Mouse (Mus musculus) liver, postnatal 0 days (tissue): ENCODE measurements around the gene Ppm1a. TPM values are rescaled to one million over a fixed set of nuclear protein-coding genes. Genes with fewer than 3 reads are reported as not detected.

Experiments
- ATAC-seq: fragments of 200-750 bp; cut with Nextera tagmentation; 2 replicates; pipeline ENCODE4 v1.8.0; 2017; ENCODE audit warnings: mild to moderate bottlenecking, moderate library complexity
- DNase-seq: peaks from one replicate; pipeline ENCODE4 v3.0.0-alpha.2; 2016
- H3K27ac ChIP-seq: fragments of 300-500 bp; sonication (generic); 2 replicates; pipeline ENCODE4 v1.5.1; 2014; ENCODE audit warnings: antibody characterized with exemption, moderate library complexity, mild to moderate bottlenecking, low read depth
- H3K27me3 ChIP-seq: fragments of 300-500 bp; sonication (generic); 2 replicates; pipeline ENCODE4 v1.6.1; 2014; ENCODE audit warnings: low read length, control low read depth, mixed read lengths; ENCODE audit not compliant: insufficient read depth
- H3K36me3 ChIP-seq: fragments of 300-500 bp; sonication (generic); replicated peaks from 2 replicates; pipeline ENCODE4 v1.6.1; 2014; ENCODE audit warnings: mild to moderate bottlenecking, control low read depth, low read length, moderate library complexity, mixed read lengths; ENCODE audit not compliant: insufficient read depth
- H3K4me1 ChIP-seq: fragments of 300-500 bp; sonication (generic); 2 replicates; pipeline ENCODE4 v1.6.1; 2014; ENCODE audit warnings: antibody characterized with exemption, mild to moderate bottlenecking, control low read depth; ENCODE audit not compliant: insufficient read depth
- H3K4me2 ChIP-seq: fragments of 300-500 bp; sonication (generic); 2 replicates; pipeline ENCODE4 v1.6.1; 2014; ENCODE audit warnings: low read depth, mild to moderate bottlenecking, low read length, moderate library complexity, mixed read lengths
- H3K4me3 ChIP-seq: fragments of 300-500 bp; sonication (generic); 2 replicates; pipeline ENCODE4 v1.5.1; 2014; ENCODE audit warnings: low read depth, low read length
- H3K9ac ChIP-seq: fragments of 300-500 bp; sonication (generic); replicated peaks from 2 replicates; pipeline ENCODE4 v1.6.1; 2014; ENCODE audit warnings: mild to moderate bottlenecking, moderate library complexity
- H3K9me3 ChIP-seq: fragments of 300-500 bp; sonication (generic); 2 replicates; pipeline ENCODE4 v1.6.1; 2016; ENCODE audit warnings: mild to moderate bottlenecking, control low read depth, low read length, mixed read lengths
- CTCF ChIP-seq: sonication (generic); IDR thresholded peaks from 2 replicates; pipeline ENCODE4 v1.5.1; 2016; ENCODE audit warnings: antibody characterized with exemption, low read depth
- EP300 ChIP-seq: IDR thresholded peaks from 2 replicates; pipeline ENCODE4 v1.6.1; 2016; ENCODE audit warnings: antibody characterized with exemption, low read depth, mild to moderate bottlenecking
- WGBS: fragments of 180-500 bp; shearing (Covaris S2); extraction: QIAGEN DNeasy Blood & Tissue Kit; methylation state at CpG from one replicate; pipeline ENCODE4 v1.1.7; 2014; ENCODE audit not compliant: insufficient replicate concordance; 5-methylcytosine and 5-hydroxymethylcytosine counted together
- polyA plus RNA-seq: library from polyadenylated mRNA; unstranded; fragments of >200 nt; fragmentation: Nextera tagmentation; extraction: Ambion mirVana; gene quantifications from 2 replicates; pipeline ENCODE4 v1.2.1, GENCODE M21; 2015

Ppm1a gene
- polyA plus RNA-seq, 1 experiment from 2014 or later: 36.1 TPM

DNA sequence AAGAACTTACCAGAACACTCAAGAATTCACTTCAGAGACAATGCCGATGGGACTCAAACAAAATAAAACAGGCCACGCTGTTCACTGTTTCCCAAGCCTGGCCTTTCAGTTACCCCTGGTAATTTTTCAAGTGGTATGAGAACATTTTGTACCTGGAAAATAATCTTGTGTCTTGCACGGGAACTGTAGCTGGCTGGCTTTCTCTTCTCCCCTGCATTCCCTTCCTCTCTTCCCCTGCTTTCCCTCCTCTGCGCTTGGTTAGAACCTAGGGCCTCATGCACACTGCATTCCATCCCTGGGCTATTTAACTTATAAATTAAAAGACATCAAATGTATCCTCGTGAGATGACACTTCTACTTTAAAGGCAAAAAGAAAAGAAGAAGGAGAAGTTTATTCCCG is 64.3 kb downstream of the Ppm1a start:
- DNase-seq: no peak
- WGBS: 40% methylated on average over 6 of the region's 6 CpGs
- no peaks in the 10 kb centered on the region for H3K9me3 ChIP-seq
- no peak overlapping the region for H3K27ac ChIP-seq
- no peak for TF ChIP-seq EP300
- no peak for TF ChIP-seq CTCF
- H3K36me3 ChIP-seq: no peaks in the 10 kb centered on the region
- peak overlapping the region; percentile 56 for H3K4me2 ChIP-seq
- H3K4me3 ChIP-seq: no peak overlapping the region; the same call in 1 of the 2 replicates
- no peaks in the 10 kb centered on the region for H3K4me1 ChIP-seq
- ATAC-seq: no peak
- no peak overlapping the region for H3K9ac ChIP-seq
- H3K27me3 ChIP-seq: peaks cover 16% of the 10 kb centered on the region; the same call in 1 of the 2 replicates

- H3K9me3 ChIP-seq: no peaks in the 10 kb centered on the region
- H3K4me1 ChIP-seq: no peaks in the 10 kb centered on the region
- H3K9ac ChIP-seq: no peak overlapping the region
- H3K4me3 ChIP-seq: no peak overlapping the region
- peaks cover 24% of the 10 kb centered on the region; the same call in 1 of the 2 replicates for H3K27me3 ChIP-seq
- WGBS: 52% methylated on average over 5 of the region's 5 CpGs
- TF ChIP-seq EP300: no peak
- TF ChIP-seq CTCF: no peak
- H3K27ac ChIP-seq: no peak overlapping the region
- DNase-seq (no peak), ATAC-seq (no peak)
- H3K36me3 ChIP-seq: no peaks in the 10 kb centered on the region
- H3K4me2 ChIP-seq: no peak overlapping the region
Measured at GRCm38 (mm10) chr12:72825656-72826055, 68.4 kb downstream of the Ppm1a start.

DNA sequence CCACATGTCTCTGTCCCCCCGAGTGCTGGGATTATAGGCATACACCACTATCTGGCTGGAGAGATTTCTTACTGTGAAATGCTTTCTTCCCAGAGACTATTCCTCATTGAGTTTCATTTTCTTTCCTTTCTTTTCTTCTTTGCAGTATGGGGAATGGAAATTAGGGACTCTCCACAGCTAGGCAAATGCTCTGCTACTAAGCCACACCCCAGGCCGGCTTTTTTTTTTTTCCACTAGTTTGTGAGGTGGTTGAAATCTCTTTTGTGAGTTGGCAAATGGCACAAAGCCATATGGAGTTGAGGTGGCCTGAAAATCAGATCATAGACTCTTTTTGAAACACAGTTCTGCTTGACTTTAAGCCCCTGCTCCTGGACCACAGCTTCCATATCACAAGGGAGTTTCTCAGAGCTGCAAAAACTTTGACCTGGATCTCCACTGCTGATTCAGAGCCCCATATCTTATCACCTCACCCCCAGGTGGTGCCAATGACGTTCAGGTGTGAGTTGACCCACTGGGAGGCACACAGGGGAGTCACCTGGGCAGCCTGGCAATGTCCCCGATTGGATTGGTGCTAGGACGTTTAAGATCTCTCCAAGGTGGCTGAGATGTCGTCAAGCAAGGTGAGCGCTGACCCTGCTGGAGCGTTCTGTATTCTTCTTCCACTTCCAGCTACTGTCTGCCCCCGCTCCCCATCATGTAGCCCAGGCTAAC is 71.7 kb downstream of the Ppm1a start:
- no peak overlapping the region for H3K9ac ChIP-seq
- no peak overlapping the region for H3K27ac ChIP-seq
- H3K9me3 ChIP-seq: no peaks in the 10 kb centered on the region
- no peak overlapping the region for H3K4me3 ChIP-seq
- H3K27me3 ChIP-seq: peaks cover 25% of the 10 kb centered on the region
- DNase-seq: no peak
- TF ChIP-seq CTCF (no peak), EP300 (no peak)
- no peaks in the 10 kb centered on the region for H3K36me3 ChIP-seq
- ATAC-seq: no peak
- WGBS: 55% methylated on average over 9 of the region's 9 CpGs
- no peak overlapping the region for H3K4me2 ChIP-seq
- no peaks in the 10 kb centered on the region for H3K4me1 ChIP-seq

DNA sequence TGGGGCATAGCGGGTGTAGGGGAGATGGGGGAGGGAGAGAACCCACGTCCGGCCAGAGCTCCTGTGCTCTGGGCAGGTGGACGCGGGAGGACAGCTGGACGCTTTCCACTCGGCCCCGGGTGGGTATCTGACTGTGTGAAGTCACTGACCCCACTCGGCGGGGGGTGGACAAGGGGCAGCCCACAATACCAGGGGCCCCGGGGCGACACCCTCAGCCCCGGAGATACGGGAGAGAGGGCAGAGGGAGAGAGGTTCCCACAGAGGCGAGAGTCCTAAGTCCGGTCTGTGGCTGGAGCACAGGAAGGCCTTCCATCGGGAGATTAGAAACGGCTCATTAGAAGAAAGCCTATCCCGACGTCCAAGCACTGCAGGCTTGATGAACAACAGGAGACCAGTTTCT is 72.5 kb downstream of the Ppm1a start:
- DNase-seq: no peak
- H3K4me3 ChIP-seq: no peak overlapping the region
- no peak for ATAC-seq
- no peak overlapping the region for H3K27ac ChIP-seq
- no peaks in the 10 kb centered on the region for H3K4me1 ChIP-seq
- H3K9ac ChIP-seq: no peak overlapping the region
- H3K36me3 ChIP-seq: no peaks in the 10 kb centered on the region
- no peaks in the 10 kb centered on the region for H3K9me3 ChIP-seq
- no peak overlapping the region for H3K4me2 ChIP-seq
- 70% methylated on average over 20 of the region's 20 CpGs for WGBS
- TF ChIP-seq EP300: no peak
- no peak for TF ChIP-seq CTCF
- peaks cover 26% of the 10 kb centered on the region for H3K27me3 ChIP-seq

GRCm38 (mm10) chr12:72830317-72830716 is 73.1 kb downstream of the Ppm1a start:
- Histone ChIP-seq H3K4me2 (no peak overlapping the region), H3K9ac (no peak overlapping the region), H3K4me1 (no peaks in the 10 kb centered on the region), H3K27me3 (peaks cover 26% of the 10 kb centered on the region), H3K36me3 (no peaks in the 10 kb centered on the region), H3K27ac (no peak overlapping the region), H3K9me3 (no peaks in the 10 kb centered on the region), H3K4me3 (no peak overlapping the region)
- TF ChIP-seq EP300 (no peak), CTCF (no peak)
- WGBS: 64% methylated on average over 8 of the region's 8 CpGs
- DNase-seq: no peak
- no peak for ATAC-seq

DNA sequence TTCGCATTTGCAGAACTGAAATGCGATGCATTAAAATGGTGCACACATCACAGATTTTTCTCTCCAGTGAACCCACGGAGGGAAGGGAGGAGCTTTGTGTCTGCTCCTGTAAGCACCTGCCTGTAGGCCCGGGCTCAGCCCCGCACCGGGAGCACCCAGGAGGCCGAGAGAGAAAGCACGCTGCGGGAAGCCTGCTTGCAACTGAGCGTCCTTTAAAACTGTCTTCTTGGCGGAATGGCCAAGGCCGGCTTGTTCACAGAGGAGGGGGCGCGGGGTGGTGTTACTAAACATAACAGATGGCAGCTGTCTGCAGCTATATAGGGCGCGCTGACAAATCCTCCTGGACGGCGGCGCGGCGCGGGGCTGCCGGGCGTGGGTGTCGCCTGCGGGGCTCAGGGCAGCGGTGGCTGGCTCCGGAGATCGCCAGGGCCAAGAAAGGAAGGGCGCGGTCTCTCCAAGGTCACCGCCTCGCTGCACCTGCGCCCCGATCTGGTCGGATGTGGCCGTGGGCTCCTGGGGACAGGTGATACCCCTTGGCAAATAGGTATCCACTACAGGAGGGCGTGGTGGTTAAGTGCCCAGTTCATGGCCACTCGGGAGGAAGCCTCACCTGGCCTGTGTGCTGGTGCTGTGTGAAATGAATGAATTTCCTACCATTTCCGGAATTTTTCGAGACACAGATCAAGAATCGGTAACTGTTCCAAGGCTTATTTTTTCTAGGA is 74.6 kb downstream of the Ppm1a start:
- DNase-seq: no peak

More for the DNA sequence above, 74.6 kb downstream of the Ppm1a start:
- H3K36me3 ChIP-seq: no peaks in the 10 kb centered on the region
- H3K4me2 ChIP-seq: peak overlapping the region; percentile 66
- WGBS: 8% methylated on average over 42 of the region's 42 CpGs
- no peak for ATAC-seq
- H3K27me3 ChIP-seq: peaks cover 26% of the 10 kb centered on the region
- no peak for TF ChIP-seq CTCF
- no peak for TF ChIP-seq EP300
- H3K4me1 ChIP-seq: no peaks in the 10 kb centered on the region
- no peak overlapping the region; the same call in 1 of the 2 replicates for H3K9ac ChIP-seq
- H3K27ac ChIP-seq: no peak overlapping the region
- H3K9me3 ChIP-seq: no peaks in the 10 kb centered on the region
- H3K4me3 ChIP-seq: peak overlapping the region; percentile 33
